Mouse (Mus musculus): ENCODE measurements around the gene Fads3. TPM values are rescaled to one million over a fixed set of nuclear protein-coding genes. Genes with fewer than 3 reads are reported as not detected.

The Fads3 gene
- polyA plus RNA-seq, 1 experiment from 2014 or later = 3.7 TPM

- 84% methylated on average over 6 of the region's 6 CpGs for WGBS
- Histone ChIP-seq H3K27me3 (ENCODE audit: control insufficient read depth, insufficient read depth, low read length) (no peaks in the 10 kb centered on the region), H3K36me3 (replicated peaks; ENCODE audit: control insufficient read depth, insufficient read depth, low read depth, low read length) (no peaks in the 10 kb centered on the region; the same call in 1 of the 2 replicates), H3K4me2 (ENCODE audit: low read depth, low read length) (no peak overlapping the region), H3K9ac (replicated peaks; ENCODE audit: low read length) (no peak overlapping the region), H3K4me3 (ENCODE audit: low read depth, low read length) (no peak overlapping the region), H3K4me1 (ENCODE audit: control insufficient read depth, insufficient read depth, low read length) (no peaks in the 10 kb centered on the region; the same call in 1 of the 2 replicates), H3K9me3 (replicated peaks; ENCODE audit: control insufficient read depth, low read length) (no peaks in the 10 kb centered on the region), H3K27ac (replicated peaks; ENCODE audit: low read depth, low read length) (no peak overlapping the region)
- ATAC-seq (replicated peaks; ENCODE audit: insufficient number of reproducible peaks, low FRiP score, low TSS enrichment, low read depth) = no peak
- DNase-seq (ENCODE audit: low spot score) = no peak
Observed at GRCm38 (mm10) chr19:10104234-10104633, 62.9 kb downstream of the Fads3 start.

- no peak overlapping the region for H3K4me2 ChIP-seq (ENCODE audit: low read depth, low read length)
- H3K36me3 ChIP-seq (replicated peaks; ENCODE audit: control insufficient read depth, insufficient read depth, low read depth, low read length) = no peaks in the 10 kb centered on the region
- H3K9me3 ChIP-seq (replicated peaks; ENCODE audit: control insufficient read depth, low read length) = no peaks in the 10 kb centered on the region
- no peaks in the 10 kb centered on the region for H3K27me3 ChIP-seq (ENCODE audit: control insufficient read depth, insufficient read depth, low read length)
- WGBS = 85% methylated on average over 10 of the region's 10 CpGs
- no peak overlapping the region for H3K9ac ChIP-seq (replicated peaks; ENCODE audit: low read length)
- no peak overlapping the region for H3K27ac ChIP-seq (replicated peaks; ENCODE audit: low read depth, low read length)
- ATAC-seq (replicated peaks; ENCODE audit: insufficient number of reproducible peaks, low FRiP score, low TSS enrichment, low read depth) = no peak
- no peak for DNase-seq (ENCODE audit: low spot score)
- no peak overlapping the region for H3K4me3 ChIP-seq (ENCODE audit: low read depth, low read length)
- no peaks in the 10 kb centered on the region; the same call in 1 of the 2 replicates for H3K4me1 ChIP-seq (ENCODE audit: control insufficient read depth, insufficient read depth, low read length)
Observed at GRCm38 (mm10) chr19:10105034-10105493, 63.7 kb downstream of the Fads3 start.

- no peak for DNase-seq (ENCODE audit: low spot score)
- H3K4me2 ChIP-seq (ENCODE audit: low read depth, low read length) = no peak overlapping the region
- no peak overlapping the region for H3K4me3 ChIP-seq (ENCODE audit: low read depth, low read length)
- H3K36me3 ChIP-seq (replicated peaks; ENCODE audit: control insufficient read depth, insufficient read depth, low read depth, low read length) = no peaks in the 10 kb centered on the region
- H3K4me1 ChIP-seq (ENCODE audit: control insufficient read depth, insufficient read depth, low read length) = no peaks in the 10 kb centered on the region; the same call in 1 of the 2 replicates
- no peaks in the 10 kb centered on the region for H3K9me3 ChIP-seq (replicated peaks; ENCODE audit: control insufficient read depth, low read length)
- H3K27me3 ChIP-seq (ENCODE audit: control insufficient read depth, insufficient read depth, low read length) = no peaks in the 10 kb centered on the region
- no peak overlapping the region for H3K27ac ChIP-seq (replicated peaks; ENCODE audit: low read depth, low read length)
- 81% methylated on average over 2 of the region's 2 CpGs for WGBS
- no peak overlapping the region for H3K9ac ChIP-seq (replicated peaks; ENCODE audit: low read length)
- ATAC-seq (replicated peaks; ENCODE audit: insufficient number of reproducible peaks, low FRiP score, low TSS enrichment, low read depth) = no peak
Observed at GRCm38 (mm10) chr19:10106634-10107033, 65.3 kb downstream of the Fads3 start.

- no peak for ATAC-seq (replicated peaks; ENCODE audit: insufficient number of reproducible peaks, low FRiP score, low TSS enrichment, low read depth)
- 87% methylated on average over 5 of the region's 5 CpGs for WGBS
- H3K27me3 ChIP-seq (ENCODE audit: control insufficient read depth, insufficient read depth, low read length) = no peaks in the 10 kb centered on the region
Observed at GRCm38 (mm10) chr19:10107051-10107611, 65.8 kb downstream of the Fads3 start.

GRCm38 (mm10) chr19:10108129-10108528, 66.8 kb downstream of the Fads3 start:
- 90% methylated on average over 1 of the region's 1 CpGs for WGBS
- Histone ChIP-seq H3K4me3 (ENCODE audit: low read depth, low read length) (no peak overlapping the region), H3K4me1 (ENCODE audit: control insufficient read depth, insufficient read depth, low read length) (no peaks in the 10 kb centered on the region), H3K9me3 (replicated peaks; ENCODE audit: control insufficient read depth, low read length) (no peaks in the 10 kb centered on the region), H3K36me3 (replicated peaks; ENCODE audit: control insufficient read depth, insufficient read depth, low read depth, low read length) (no peaks in the 10 kb centered on the region), H3K4me2 (ENCODE audit: low read depth, low read length) (no peak overlapping the region), H3K9ac (replicated peaks; ENCODE audit: low read length) (no peak overlapping the region), H3K27ac (replicated peaks; ENCODE audit: low read depth, low read length) (no peak overlapping the region), H3K27me3 (ENCODE audit: control insufficient read depth, insufficient read depth, low read length) (no peaks in the 10 kb centered on the region)
- ATAC-seq (replicated peaks; ENCODE audit: insufficient number of reproducible peaks, low FRiP score, low TSS enrichment, low read depth) = no peak
- DNase-seq (ENCODE audit: low spot score) = no peak

More at GRCm38 (mm10) chr19:10107051-10107611, 65.8 kb downstream of the Fads3 start:
- Histone ChIP-seq H3K4me2 (ENCODE audit: low read depth, low read length) (no peak overlapping the region), H3K4me1 (ENCODE audit: control insufficient read depth, insufficient read depth, low read length) (no peaks in the 10 kb centered on the region; the same call in 1 of the 2 replicates), H3K4me3 (ENCODE audit: low read depth, low read length) (no peak overlapping the region), H3K27ac (replicated peaks; ENCODE audit: low read depth, low read length) (no peak overlapping the region), H3K9me3 (replicated peaks; ENCODE audit: control insufficient read depth, low read length) (no peaks in the 10 kb centered on the region), H3K9ac (replicated peaks; ENCODE audit: low read length) (no peak overlapping the region), H3K36me3 (replicated peaks; ENCODE audit: control insufficient read depth, insufficient read depth, low read depth, low read length) (no peaks in the 10 kb centered on the region)
- DNase-seq (ENCODE audit: low spot score) = no peak

GRCm38 (mm10) chr19:10108666-10109065, 67.3 kb downstream of the Fads3 start:
- Histone ChIP-seq H3K4me3 (ENCODE audit: low read depth, low read length) (no peak overlapping the region), H3K27me3 (ENCODE audit: control insufficient read depth, insufficient read depth, low read length) (no peaks in the 10 kb centered on the region), H3K27ac (replicated peaks; ENCODE audit: low read depth, low read length) (no peak overlapping the region), H3K4me1 (ENCODE audit: control insufficient read depth, insufficient read depth, low read length) (no peaks in the 10 kb centered on the region), H3K9ac (replicated peaks; ENCODE audit: low read length) (no peak overlapping the region), H3K9me3 (replicated peaks; ENCODE audit: control insufficient read depth, low read length) (no peaks in the 10 kb centered on the region), H3K36me3 (replicated peaks; ENCODE audit: control insufficient read depth, insufficient read depth, low read depth, low read length) (no peaks in the 10 kb centered on the region), H3K4me2 (ENCODE audit: low read depth, low read length) (no peak overlapping the region)
- WGBS = 84% methylated on average over 2 of the region's 2 CpGs
- DNase-seq (ENCODE audit: low spot score) (no peak), ATAC-seq (replicated peaks; ENCODE audit: insufficient number of reproducible peaks, low FRiP score, low TSS enrichment, low read depth) (no peak)

Other genes with a start within 250 kb of the Fads3 start
- gene Scgb2a2, start 194.0 kb upstream of the Fads3 start, polyA plus RNA-seq (2014; fragmentation: Nextera tagmentation; extraction: Ambion mirVana) = not detected in 2 replicates
- gene Incenp, start 142.0 kb upstream of the Fads3 start, polyA plus RNA-seq (2014; fragmentation: Nextera tagmentation; extraction: Ambion mirVana) = 92.2 and 101 TPM in 2 replicates
- 1,303 and 1,312 TPM in 2 replicates for gene Fth1, start 61.0 kb upstream of the Fads3 start, polyA plus RNA-seq (2014; fragmentation: Nextera tagmentation; extraction: Ambion mirVana)
- 1.7 and 1.9 TPM in 2 replicates for gene Best1, start 39.9 kb upstream of the Fads3 start, polyA plus RNA-seq (2014; fragmentation: Nextera tagmentation; extraction: Ambion mirVana)
- 53.8 and 56.4 TPM in 2 replicates for gene Rab3il1, start 39.9 kb upstream of the Fads3 start, polyA plus RNA-seq (2014; fragmentation: Nextera tagmentation; extraction: Ambion mirVana)
- 57.0 and 58.8 TPM in 2 replicates for gene Fads2, start 60.2 kb downstream of the Fads3 start, polyA plus RNA-seq (2014; fragmentation: Nextera tagmentation; extraction: Ambion mirVana)
- gene Fads1, start 141.3 kb downstream of the Fads3 start, polyA plus RNA-seq (2014; fragmentation: Nextera tagmentation; extraction: Ambion mirVana) = 125 and 130 TPM in 2 replicates
- gene Tmem258, start 162.4 kb downstream of the Fads3 start, polyA plus RNA-seq (2014; fragmentation: Nextera tagmentation; extraction: Ambion mirVana) = 344 and 377 TPM in 2 replicates
- gene Fen1, start 162.6 kb downstream of the Fads3 start, polyA plus RNA-seq (2014; fragmentation: Nextera tagmentation; extraction: Ambion mirVana) = 130 and 134 TPM in 2 replicates
- gene Myrf, start 199.2 kb downstream of the Fads3 start, polyA plus RNA-seq (2014; fragmentation: Nextera tagmentation; extraction: Ambion mirVana) = 2.4 and 2.6 TPM in 2 replicates

Measured in embryonic facial prominence, embryonic 11.5 days (tissue).